Mouse (Mus musculus) adrenal gland, adult 18-20 months (tissue): Measurements from ENCODE around the gene Jsrp1. TPM values are rescaled to one million over a fixed set of nuclear protein-coding genes. Genes with fewer than 3 reads are reported as not detected.

Experiments
- DNase-seq, 2 experiments: peaks; one replicate each; pipeline ENCODE4 v3.0.0; 2021 to 2022; ENCODE audit warnings: low spot score in 2 of 2
- long read RNA-seq, 2 experiments: library from polyadenylated mRNA; stranded (forward); transcript quantifications; one replicate each; pipeline ENCODE4 v2.0.0; 2021
- total RNA-seq, 2 experiments: library from RNA; stranded (reverse); gene quantifications; 1 replicate in 1 of 2; 2 replicates in 1 of 2; pipeline ENCODE4 v1.2.3; 2021

The Jsrp1 gene
- 1 to 10 TPM; 4.0 to 7.3 TPM for total RNA-seq
- long read RNA-seq, experiment 1, partial matches to known transcripts: 5 of 8 reads
- long read RNA-seq, experiment 1, other reads (novel, unspliced or antisense): 0 of 8 reads
- long read RNA-seq, experiment 2, partial matches to known transcripts: 7 of 9 reads
- long read RNA-seq, experiment 2, other reads (novel, unspliced or antisense): 0 of 9 reads

GRCm38 (mm10) chr10:80813366-80813765 lies at the start of gene Jsrp1:
TSS of gene Jsrp1 (minus strand) at chr10:80813498.
- no peak for DNase-seq

GRCm38 (mm10) chr10:80862305-80862704 lies 49.0 kb upstream of the Jsrp1 start:
- DNase-seq: no peak

GRCm38 (mm10) chr10:80858350-80858935 lies 45.1 kb upstream of the Jsrp1 start:
- no peak for DNase-seq

- DNase-seq: no peak
Observed at GRCm38 (mm10) chr10:80857848-80858247, 44.5 kb upstream of the Jsrp1 start.

- no peak for DNase-seq
Observed at GRCm38 (mm10) chr10:80857386-80857785, 44.1 kb upstream of the Jsrp1 start.

GRCm38 (mm10) chr10:80856908-80857307 lies 43.6 kb upstream of the Jsrp1 start:
- DNase-seq: no peak

GRCm38 (mm10) chr10:80856267-80856666 lies 43.0 kb upstream of the Jsrp1 start:
- no peak for DNase-seq

GRCm38 (mm10) chr10:80855749-80856073 lies 42.4 kb upstream of the Jsrp1 start:
- DNase-seq: no peak

GRCm38 (mm10) chr10:80854913-80855748 lies 41.8 kb upstream of the Jsrp1 start, which contains the start of the genes Lsm7 and Sppl2b:
TSS of gene Lsm7 (minus strand) at chr10:80855209.
TSS of gene Sppl2b (plus strand) at chr10:80855275.
- DNase-seq: peak; percentile 99

GRCm38 (mm10) chr10:80848571-80848970 lies 35.3 kb upstream of the Jsrp1 start:
- no peak for DNase-seq

- DNase-seq: no peak
Observed at GRCm38 (mm10) chr10:80845732-80846131, 32.4 kb upstream of the Jsrp1 start.

GRCm38 (mm10) chr10:80845055-80845693 lies 31.9 kb upstream of the Jsrp1 start:
- DNase-seq: no peak

GRCm38 (mm10) chr10:80843931-80844547 lies 30.7 kb upstream of the Jsrp1 start, which contains the start of gene Lingo3:
TSS of gene Lingo3 (minus strand) at chr10:80844039.
- no peak for DNase-seq

- DNase-seq: no peak
Observed at GRCm38 (mm10) chr10:80843087-80843930, 30.0 kb upstream of the Jsrp1 start.

GRCm38 (mm10) chr10:80842334-80842733 lies 29.0 kb upstream of the Jsrp1 start:
- no peak for DNase-seq

- no peak for DNase-seq
Observed at GRCm38 (mm10) chr10:80841685-80842084, 28.4 kb upstream of the Jsrp1 start.

GRCm38 (mm10) chr10:80839848-80840247 lies 26.6 kb upstream of the Jsrp1 start:
- DNase-seq: no peak

- DNase-seq: peak in 1 of 2 experiments; percentile 41
Observed at GRCm38 (mm10) chr10:80838346-80838912, 25.1 kb upstream of the Jsrp1 start.

- no peak for DNase-seq
Observed at GRCm38 (mm10) chr10:80837827-80838226, 24.5 kb upstream of the Jsrp1 start.

- DNase-seq: no peak
Observed at GRCm38 (mm10) chr10:80836949-80837379, 23.7 kb upstream of the Jsrp1 start.
